Mouse (Mus musculus) thymus, adult 2 months (tissue): ENCODE data around the gene Wdhd1. TPM values are rescaled to one million over a fixed set of nuclear protein-coding genes. Genes with fewer than 3 reads are reported as not detected.

Experiments
- DNase-seq: peaks from one replicate; pipeline ENCODE4 v3.0.0; 2021
- H3K27ac ChIP-seq: fragments of 200-500 bp; 2 replicates; pipeline ENCODE4 v1.5.1; 2012; ENCODE audit warnings: low read length, control low read depth; ENCODE audit not compliant: control insufficient read depth, insufficient read depth
- H3K27me3 ChIP-seq: fragments of 200-500 bp; 2 replicates; pipeline ENCODE4 v1.6.1; 2012; ENCODE audit warnings: mild to moderate bottlenecking, low read length, moderate library complexity, mixed read lengths; ENCODE audit not compliant: control insufficient read depth, insufficient read depth
- H3K36me3 ChIP-seq: fragments of 200-500 bp; 2 replicates; pipeline ENCODE4 v1.6.1; 2012; ENCODE audit warnings: mild to moderate bottlenecking, low read length, moderate library complexity; ENCODE audit not compliant: control insufficient read depth, insufficient read depth
- H3K4me1 ChIP-seq: fragments of 200-500 bp; replicated peaks from 2 replicates; pipeline ENCODE4 v1.6.1; 2012; ENCODE audit warnings: low read length; ENCODE audit not compliant: control insufficient read depth, insufficient read depth
- H3K4me3 ChIP-seq: fragments of 200-500 bp; 2 replicates; pipeline ENCODE4 v1.5.1; 2012; ENCODE audit warnings: mild to moderate bottlenecking, low read length, control low read depth, moderate library complexity; ENCODE audit not compliant: control insufficient read depth, insufficient read depth
- CTCF ChIP-seq: fragments of 200-500 bp; IDR thresholded peaks from 2 replicates; pipeline ENCODE4 v1.5.1; 2012; ENCODE audit warnings: mild to moderate bottlenecking, control low read depth, low read length, moderate library complexity, borderline replicate concordance; ENCODE audit not compliant: control insufficient read depth, poor library complexity, insufficient read depth; ENCODE audit errors: extremely low read depth
- POLR2A ChIP-seq: fragments of 200-500 bp; IDR thresholded peaks from 2 replicates; pipeline ENCODE4 v1.6.1; 2012; ENCODE audit warnings: mild to moderate bottlenecking, low read length, control low read depth, moderate library complexity; ENCODE audit not compliant: control insufficient read depth, poor library complexity, insufficient read depth; ENCODE audit errors: extremely low read depth
- WGBS: fragments of 180-500 bp; shearing (Covaris S2); methylation state at CpG from one replicate; pipeline ENCODE4 v1.1.7; 2018; 5-methylcytosine and 5-hydroxymethylcytosine counted together
- polyA plus RNA-seq: library from polyadenylated mRNA; depleted of rRNA; stranded (reverse); fragments of >200 nt; gene quantifications from 2 replicates; pipeline ENCODE4 v1.2.3, GENCODE M21; 2012

Wdhd1 gene
- polyA plus RNA-seq, 1 experiment, result 7.7 TPM

DNA sequence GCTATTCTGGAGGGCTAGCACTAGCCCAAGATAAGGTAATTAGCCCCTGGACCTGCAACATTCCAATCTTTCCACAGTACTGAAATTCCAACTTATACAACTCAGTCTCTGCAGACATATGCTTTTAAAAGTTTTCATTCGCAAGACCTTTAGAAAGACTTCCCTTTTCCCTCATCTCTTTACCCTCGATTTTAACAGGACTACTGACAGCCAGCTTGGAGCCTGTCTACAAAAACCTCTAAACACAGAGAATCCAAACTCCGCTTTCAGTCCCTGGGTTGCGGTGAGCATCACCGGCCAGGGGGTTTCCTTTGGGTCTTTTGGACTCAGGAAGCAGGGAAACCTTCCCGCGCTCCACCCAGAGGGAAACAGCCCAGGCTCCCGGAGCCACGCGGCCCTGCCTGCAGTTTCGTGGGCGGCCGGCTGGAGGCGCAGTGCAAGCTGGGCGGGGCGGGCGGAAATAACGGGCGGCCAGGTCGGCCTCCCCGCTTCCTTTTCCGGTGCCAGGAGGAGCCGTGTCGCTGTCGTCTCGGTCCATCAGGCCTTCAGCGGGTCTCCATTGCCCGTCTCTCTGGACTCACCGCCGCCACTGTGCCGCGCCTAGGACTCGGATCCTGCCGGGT, 21.2 kb upstream of the Wdhd1 start, which contains the start of gene Mapk1ip1l:
Gene Mapk1ip1l, plus strand, starts transcription at position 482 of the 623 bp plus-strand sequence.
- TF ChIP-seq POLR2A (peak; percentile 59; the same call in 1 of the 2 replicates), CTCF (peak; percentile 96)
- Histone ChIP-seq H3K36me3 (no peaks in the 10 kb centered on the region), H3K27ac (peak within 1 kb of the TSS; percentile 59), H3K27me3 (no peaks in the 10 kb centered on the region), H3K4me1 (0 out of 2 replicates have a peak, but pooled peaks cover 5% of the 10 kb centered on the region), H3K4me3 (peak within 1 kb of the TSS; percentile 96)
- WGBS, result under 1% methylated on average over 34 of the region's 34 CpGs
- peak; percentile 91 for DNase-seq

DNA sequence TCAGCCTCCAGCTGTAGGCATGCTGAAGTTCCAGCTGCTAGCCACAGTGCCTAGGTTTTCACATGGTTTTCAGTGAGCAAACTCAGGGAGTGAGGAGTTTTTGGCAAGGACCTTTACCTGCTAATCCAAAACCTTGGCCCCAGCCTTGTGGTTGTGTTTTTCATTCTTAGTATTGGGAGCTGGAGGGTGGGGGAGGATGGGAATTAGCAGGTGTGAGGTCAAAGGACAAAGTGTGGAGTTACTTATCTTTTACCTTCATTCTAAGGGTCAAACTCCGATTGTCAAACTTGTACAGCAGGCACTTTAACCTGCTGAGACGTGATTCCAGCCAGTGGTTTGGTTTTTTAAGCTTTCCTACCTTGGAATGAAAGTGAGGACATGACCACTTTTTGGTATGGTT, 19.6 kb upstream of the Wdhd1 start:
- 0 out of 2 replicates have a peak, but pooled peaks cover 5% of the 10 kb centered on the region for H3K4me1 ChIP-seq
- no peak overlapping the region for H3K27ac ChIP-seq
- no peaks in the 10 kb centered on the region for H3K36me3 ChIP-seq
- H3K4me3 ChIP-seq, result no peak overlapping the region
- WGBS, result 97% methylated on average over 2 of the region's 2 CpGs
- no peak for TF ChIP-seq CTCF
- no peak for TF ChIP-seq POLR2A
- no peak for DNase-seq
- no peaks in the 10 kb centered on the region for H3K27me3 ChIP-seq

DNA sequence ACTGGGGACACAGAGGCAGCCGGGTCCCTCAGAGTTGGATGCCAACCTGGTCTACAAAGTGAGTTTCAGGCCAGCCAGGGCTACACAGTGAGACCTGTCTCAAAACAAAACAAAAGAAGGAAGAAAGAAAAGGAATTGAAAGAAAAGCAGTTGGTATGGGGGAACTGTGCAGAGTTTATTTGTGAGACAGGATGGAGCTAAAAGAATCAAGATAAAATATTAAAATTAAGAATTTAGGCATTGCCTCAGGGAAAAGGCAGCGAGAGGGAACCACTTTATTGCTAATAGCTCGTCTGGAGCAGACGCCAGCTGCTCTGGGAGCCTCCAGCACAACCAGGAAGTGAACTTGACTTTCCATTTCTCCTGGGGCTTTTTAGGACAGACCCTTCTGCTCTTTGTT, 17.5 kb upstream of the Wdhd1 start:
- H3K4me1 ChIP-seq, result 0 out of 2 replicates have a peak, but pooled peaks cover 2% of the 10 kb centered on the region
- H3K36me3 ChIP-seq, result peaks cover 12% of the 10 kb centered on the region
- WGBS, result 89% methylated on average over 4 of the region's 4 CpGs
- TF ChIP-seq POLR2A (no peak), CTCF (no peak)
- H3K27ac ChIP-seq, result no peak overlapping the region
- H3K27me3 ChIP-seq, result no peaks in the 10 kb centered on the region
- DNase-seq, result no peak
- H3K4me3 ChIP-seq, result no peak overlapping the region

DNA sequence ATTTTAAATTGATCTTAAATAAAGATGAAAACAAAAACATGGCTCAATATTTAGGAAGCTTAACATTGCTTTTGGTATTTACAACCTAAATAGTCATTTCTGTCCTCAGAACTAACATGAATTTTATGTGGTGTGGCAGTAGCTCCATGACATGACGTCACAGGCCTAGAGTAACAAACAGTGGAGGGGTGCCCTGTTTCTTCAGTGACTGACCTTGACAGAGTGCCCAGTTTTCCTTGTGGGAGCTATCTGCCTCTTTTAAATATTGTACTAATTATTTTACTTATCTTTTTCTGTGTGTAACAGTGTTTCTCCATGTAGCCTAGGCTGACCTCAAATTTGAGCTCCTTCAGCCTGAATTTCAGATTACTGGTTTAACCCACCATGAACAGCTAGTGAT, 15.1 kb upstream of the Wdhd1 start:
- WGBS, result 98% methylated on average over 1 of the region's 1 CpGs
- Histone ChIP-seq H3K4me3 (no peak overlapping the region), H3K4me1 (no peaks in the 10 kb centered on the region), H3K27me3 (no peaks in the 10 kb centered on the region), H3K36me3 (peaks cover 12% of the 10 kb centered on the region), H3K27ac (no peak overlapping the region)
- TF ChIP-seq CTCF, result no peak
- TF ChIP-seq POLR2A, result no peak
- DNase-seq, result no peak

DNA sequence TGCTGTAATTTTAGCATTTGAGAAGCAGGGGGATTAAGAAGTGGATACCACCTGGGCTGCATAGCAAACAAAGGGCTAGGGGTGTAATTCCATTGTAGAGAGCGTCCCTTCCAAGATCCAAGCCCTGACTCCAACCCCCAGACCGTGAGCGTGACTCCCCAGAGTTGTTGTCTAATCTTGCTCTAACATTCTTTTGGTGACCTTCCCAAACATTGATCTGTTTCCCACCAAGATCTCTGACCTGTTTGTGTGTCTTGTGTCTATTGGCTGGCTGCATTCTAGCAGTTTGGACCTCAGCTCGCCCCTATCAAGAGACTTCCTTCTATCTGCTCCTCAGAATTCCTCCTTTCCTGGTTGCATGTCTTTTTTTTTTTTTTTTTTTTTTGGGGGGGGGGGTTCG, 10.4 kb upstream of the Wdhd1 start:
- no peaks in the 10 kb centered on the region for H3K27me3 ChIP-seq
- no peak for DNase-seq
- 98% methylated on average over 5 of the region's 5 CpGs for WGBS
- H3K36me3 ChIP-seq, result peaks cover 15% of the 10 kb centered on the region
- no peak overlapping the region for H3K27ac ChIP-seq
- no peak overlapping the region for H3K4me3 ChIP-seq
- peaks cover 3% of the 10 kb centered on the region; the same call in 1 of the 2 replicates for H3K4me1 ChIP-seq
- no peak for TF ChIP-seq POLR2A
- TF ChIP-seq CTCF, result no peak

DNA sequence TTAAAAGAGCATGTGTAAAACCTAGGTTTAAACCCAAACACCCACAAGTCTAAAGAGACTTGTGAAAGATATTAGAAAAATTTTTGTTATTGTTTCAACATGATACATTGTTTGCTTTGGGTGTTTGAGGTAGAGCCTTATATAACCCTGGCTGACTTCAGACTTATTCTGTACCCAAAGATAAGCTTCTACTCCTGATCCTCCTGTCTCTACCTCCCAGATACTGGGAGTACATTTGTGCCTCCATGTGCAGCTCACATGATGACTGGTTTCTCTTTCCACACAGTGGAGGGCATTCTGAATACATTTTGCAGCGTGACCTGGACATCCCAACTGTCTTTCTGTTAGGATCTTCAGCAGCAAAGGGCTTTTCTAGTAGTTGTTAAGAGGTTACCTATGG, 9.6 kb upstream of the Wdhd1 start:
- Histone ChIP-seq H3K27me3 (no peaks in the 10 kb centered on the region), H3K4me3 (no peak overlapping the region), H3K36me3 (peaks cover 15% of the 10 kb centered on the region), H3K4me1 (peaks cover 3% of the 10 kb centered on the region; the same call in 1 of the 2 replicates), H3K27ac (no peak overlapping the region)
- TF ChIP-seq CTCF (no peak), POLR2A (no peak)
- 95% methylated on average over 1 of the region's 1 CpGs for WGBS
- no peak for DNase-seq

DNA sequence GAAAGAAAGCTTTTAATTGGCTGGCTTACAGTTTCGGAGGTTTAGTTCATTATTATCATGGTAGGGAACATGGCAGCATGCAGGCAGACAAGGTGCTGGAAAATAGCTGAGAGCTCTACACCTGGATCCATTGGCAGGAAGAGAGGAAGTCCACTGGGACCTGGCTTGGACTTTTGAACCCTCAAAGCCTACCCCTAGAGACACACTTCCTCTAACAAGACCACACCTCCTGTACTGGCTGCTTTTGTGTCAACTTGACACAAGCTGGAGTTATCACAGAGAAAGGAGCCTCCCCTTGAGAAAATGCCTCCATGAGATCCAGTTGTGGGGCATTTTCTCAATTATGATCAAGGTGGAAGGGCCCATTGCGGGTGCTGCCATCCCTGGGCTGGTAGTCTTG, 8.6 kb upstream of the Wdhd1 start:
- H3K27ac ChIP-seq, result no peak overlapping the region
- WGBS, result 96% methylated on average over 2 of the region's 2 CpGs

More for the DNA sequence above, 8.6 kb upstream of the Wdhd1 start:
- TF ChIP-seq CTCF, result no peak
- no peak for TF ChIP-seq POLR2A
- Histone ChIP-seq H3K4me3 (no peak overlapping the region), H3K4me1 (peaks cover 3% of the 10 kb centered on the region; the same call in 1 of the 2 replicates), H3K36me3 (peaks cover 10% of the 10 kb centered on the region), H3K27me3 (no peaks in the 10 kb centered on the region)
- no peak for DNase-seq
